Mouse (Mus musculus): ENCODE results near the gene Timeless.
"Not testable (repeated sequence)": the region's sequence is repeated elsewhere in the genome, so short reads cannot be mapped to it uniquely, and the experiment has no call there.

Timeless gene

GRCm38 (mm10) chr10:128214112-128214511, 17.8 kb upstream of the Timeless start:
- not testable (repeated sequence) for DNase-seq

GRCm38 (mm10) chr10:128214981-128215380, 16.9 kb upstream of the Timeless start:
- no peak for DNase-seq

- no peak for DNase-seq
Observed at GRCm38 (mm10) chr10:128218387-128219117, 13.3 kb upstream of the Timeless start.

GRCm38 (mm10) chr10:128221533-128222286, 10.2 kb upstream of the Timeless start:
- DNase-seq = no peak

GRCm38 (mm10) chr10:128225064-128225463, 6.8 kb upstream of the Timeless start:
- DNase-seq = no peak

GRCm38 (mm10) chr10:128225538-128225937, 6.3 kb upstream of the Timeless start, which contains the start of gene Mip:
Gene Mip (plus strand): TSS chr10:128225838.
- DNase-seq = no peak

GRCm38 (mm10) chr10:128227592-128227991, 4.3 kb upstream of the Timeless start:
- DNase-seq = no peak

GRCm38 (mm10) chr10:128228009-128228408, 3.9 kb upstream of the Timeless start:
- DNase-seq = no peak

GRCm38 (mm10) chr10:128230582-128230981, 1.3 kb upstream of the Timeless start:
- DNase-seq = no peak

GRCm38 (mm10) chr10:128231146-128231545, 719 bp upstream of the Timeless start:
- no peak for DNase-seq

GRCm38 (mm10) chr10:128232420-128232985, 638 bp downstream of the Timeless start:
- peak; percentile 86 for DNase-seq

- peak; percentile 32 for DNase-seq
Observed at GRCm38 (mm10) chr10:128236321-128236720, 4.5 kb downstream of the Timeless start.

GRCm38 (mm10) chr10:128237807-128238480, 6.1 kb downstream of the Timeless start:
- DNase-seq = peak; percentile 12

GRCm38 (mm10) chr10:128239140-128239539, 7.3 kb downstream of the Timeless start:
- no peak for DNase-seq

- no peak for DNase-seq
Observed at GRCm38 (mm10) chr10:128240131-128240530, 8.3 kb downstream of the Timeless start.

GRCm38 (mm10) chr10:128243252-128243651, 11.4 kb downstream of the Timeless start:
- no peak for DNase-seq

GRCm38 (mm10) chr10:128244121-128244520, 12.3 kb downstream of the Timeless start:
- no peak for DNase-seq

GRCm38 (mm10) chr10:128247020-128247732, 15.3 kb downstream of the Timeless start:
- no peak for DNase-seq

GRCm38 (mm10) chr10:128250565-128250964, 18.7 kb downstream of the Timeless start:
- DNase-seq = no peak

GRCm38 (mm10) chr10:128253677-128254255, 21.9 kb downstream of the Timeless start, which contains the start of gene Apon:
Gene Apon (plus strand): TSS chr10:128254096.
- DNase-seq = no peak

GRCm38 (mm10) chr10:128255925-128256324, 24.1 kb downstream of the Timeless start:
- DNase-seq = no peak

- no peak for DNase-seq
Observed at GRCm38 (mm10) chr10:128256328-128256727, 24.5 kb downstream of the Timeless start.
